In the genomic region with DNA sequence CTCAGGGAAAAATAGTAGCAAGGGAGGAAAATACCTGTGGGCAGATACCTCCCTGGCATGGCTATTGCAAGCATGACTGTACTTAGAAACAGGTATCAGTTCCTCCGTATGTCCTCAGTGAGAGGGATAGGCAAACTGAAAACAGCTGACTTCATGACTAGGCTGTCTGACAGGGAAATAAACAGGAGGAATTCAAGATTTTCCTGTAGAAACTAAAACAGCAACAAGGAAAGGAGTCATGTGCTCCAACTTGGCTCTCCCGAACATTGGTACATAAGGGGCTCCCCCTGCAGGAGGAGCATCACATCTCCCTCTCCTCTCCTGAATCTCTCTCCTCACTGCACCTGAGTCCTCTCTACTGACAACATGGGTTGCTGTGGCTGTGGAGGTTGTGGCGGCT, we compare ENCODE assay signal across 25 mouse cellular contexts. TPM values are rescaled to one million over a fixed set of nuclear protein-coding genes. Genes with fewer than 3 reads are reported as not detected.
A peak's percentile ranks its signal among the peaks of the same experiment; 100 is the strongest.
DNase-seq lines count a peak whose midpoint lies in the region; ATAC-seq and TF ChIP-seq lines count a peak whose summit lies in the region.
"Had no signal": no experiment of that assay in that cellular context is flagged by ENCODE, and none has a peak within 500 bp of the region (broad histone marks: within the 10 kb centered on the region; RNA-seq: fewer than 3 reads in every experiment).

A gene (plus strand): TSS at position 301 of the 400 bp plus-strand sequence.

- no peaks in the 10 kb centered on the region for H3K36me3 ChIP-seq in hindbrain, postnatal 0 days (ENCODE audit: insufficient read depth, low read length)
- no peaks in the 10 kb centered on the region for H3K36me3 ChIP-seq in hindbrain, embryonic 16.5 days (ENCODE audit: control insufficient read depth, insufficient read depth, low read length)
- H3K36me3 ChIP-seq in liver, adult 2 months (ENCODE audit: control insufficient read depth, insufficient read depth, low read length): no peaks in the 10 kb centered on the region
- H3K36me3 ChIP-seq in liver, embryonic 11.5 days (ENCODE audit: control insufficient read depth, insufficient read depth, low read length): no peaks in the 10 kb centered on the region
- no peaks in the 10 kb centered on the region for H3K36me3 ChIP-seq in ES-Bruce4 (ENCODE audit: control insufficient read depth, insufficient read depth, low read length, poor library complexity, severe bottlenecking)
- H3K36me3 ChIP-seq in liver, postnatal 0 days (replicated peaks; ENCODE audit: insufficient read depth, low read length): no peaks in the 10 kb centered on the region
- H3K36me3 ChIP-seq: embryonic facial prominence, embryonic 13.5 days; hindbrain, embryonic 10.5 days had no signal

- no peaks in the 10 kb centered on the region for H3K4me1 ChIP-seq in hindbrain, postnatal 0 days (ENCODE audit: insufficient read depth, low read length)
- no peaks in the 10 kb centered on the region for H3K4me1 ChIP-seq in hindbrain, embryonic 16.5 days (ENCODE audit: control insufficient read depth, insufficient read depth, low read depth, low read length)
- H3K4me1 ChIP-seq in liver, adult 2 months (ENCODE audit: control insufficient read depth, insufficient read depth, low read length): no peaks in the 10 kb centered on the region
- no peaks in the 10 kb centered on the region; the same call in 1 of the 2 replicates for H3K4me1 ChIP-seq in liver, embryonic 11.5 days (replicated peaks; ENCODE audit: control insufficient read depth, insufficient read depth, low read length)
- no peaks in the 10 kb centered on the region for H3K4me1 ChIP-seq in ES-Bruce4 (ENCODE audit: control insufficient read depth, insufficient read depth, low read length)
- H3K4me1 ChIP-seq in liver, postnatal 0 days (ENCODE audit: insufficient read depth): no peaks in the 10 kb centered on the region
- H3K4me1 ChIP-seq: hindbrain, embryonic 10.5 days had no signal

- no peak for DNase-seq in hindbrain, postnatal 0 days (ENCODE audit: low spot score)
- no peak for DNase-seq in liver, adult 2 months (ENCODE audit: extremely low read depth, low read depth, low spot score)
- no peak for DNase-seq in liver, embryonic 11.5 days (ENCODE audit: low spot score)
- no peak for DNase-seq in liver, postnatal 0 days
- no peak for DNase-seq in right cerebral cortex, adult 2 months (ENCODE audit: low spot score in 2 of 2)
- DNase-seq: adrenal gland, postnatal 25 days; B cell, adult 2 months; cerebellum, adult 8-10 months; forebrain, postnatal 0 days; gastrocnemius, postnatal 14 days; kidney, postnatal 14 days; layer of hippocampus, adult 9-11 months; liver, embryonic 13.5 days; midbrain, embryonic 14.5 days; thymus, adult 2 months had no signal

- no peak for ATAC-seq in hindbrain, postnatal 0 days
- no peak for ATAC-seq in hindbrain, embryonic 16.5 days
- ATAC-seq in liver, embryonic 11.5 days (replicated peaks; ENCODE audit: low FRiP score): no peak
- no peak for ATAC-seq in liver, postnatal 0 days
- ATAC-seq in granulocyte monocyte progenitor cell, adult 5-6 weeks (replicated peaks; ENCODE audit: poor library complexity, severe bottlenecking): no peak
- ATAC-seq: activated CD4-positive, CD25-positive, alpha-beta regulatory T cell, adult 4 months; forebrain, postnatal 0 days; inflammation-experienced regulatory T-cells, adult 6 months had no signal

- H3K9me3 ChIP-seq in hindbrain, postnatal 0 days (ENCODE audit: low read length): no peaks in the 10 kb centered on the region
- no peaks in the 10 kb centered on the region for H3K9me3 ChIP-seq in hindbrain, embryonic 16.5 days (ENCODE audit: control insufficient read depth, low read length)
- no peaks in the 10 kb centered on the region for H3K9me3 ChIP-seq in liver, embryonic 11.5 days (ENCODE audit: control insufficient read depth, low read length)
- no peaks in the 10 kb centered on the region for H3K9me3 ChIP-seq in ES-Bruce4 (replicated peaks; ENCODE audit: control insufficient read depth, insufficient read depth, low read length, poor library complexity, severe bottlenecking)
- no peaks in the 10 kb centered on the region for H3K9me3 ChIP-seq in liver, postnatal 0 days (ENCODE audit: low read length)
- H3K9me3 ChIP-seq: embryonic facial prominence, embryonic 13.5 days; hindbrain, embryonic 10.5 days; liver, embryonic 13.5 days had no signal

- no peak for TF ChIP-seq EP300 in ES-Bruce4 (IDR thresholded peaks at IDR 0.05; ENCODE audit: insufficient read depth, low read depth, low read length)
- no peak for TF ChIP-seq EP300 in liver, postnatal 0 days (IDR thresholded peaks at IDR 0.05; ENCODE audit: low read depth)

- H3K27ac ChIP-seq in hindbrain, postnatal 0 days: no peak within 1 kb of the TSS
- no peak within 1 kb of the TSS for H3K27ac ChIP-seq in hindbrain, embryonic 16.5 days (ENCODE audit: low read depth, low read length)
- H3K27ac ChIP-seq in liver, adult 2 months (replicated peaks; ENCODE audit: insufficient read depth, low read depth, low read length): no peak within 1 kb of the TSS
- no peak within 1 kb of the TSS for H3K27ac ChIP-seq in liver, embryonic 11.5 days (ENCODE audit: low read depth, low read length)
- H3K27ac ChIP-seq in ES-Bruce4 (ENCODE audit: insufficient read depth, low read length): no peak within 1 kb of the TSS
- H3K27ac ChIP-seq in liver, postnatal 0 days (ENCODE audit: low read depth): no peak within 1 kb of the TSS
- H3K27ac ChIP-seq: embryonic facial prominence, embryonic 13.5 days; hindbrain, embryonic 10.5 days; liver, embryonic 13.5 days had no signal

- TF ChIP-seq CTCF in hindbrain, postnatal 0 days (IDR thresholded peaks at IDR 0.05; ENCODE audit: low read depth): peak; percentile 14; the same call in 1 of the 2 replicates
- TF ChIP-seq CTCF in liver, adult 2 months (IDR thresholded peaks at IDR 0.05; ENCODE audit: low read depth, low read length): peak; percentile 16; the same call in 1 of the 2 replicates
- peak; percentile 18 for TF ChIP-seq CTCF in ES-Bruce4 (IDR thresholded peaks at IDR 0.05; ENCODE audit: low read depth, low read length)
- TF ChIP-seq CTCF in liver, postnatal 0 days (IDR thresholded peaks at IDR 0.05; ENCODE audit: low read depth): peak; percentile 46

- H3K4me2 ChIP-seq in hindbrain, postnatal 0 days (ENCODE audit: low read depth, low read length): no peak within 1 kb of the TSS
- H3K4me2 ChIP-seq in hindbrain, embryonic 16.5 days (ENCODE audit: low read length): no peak within 1 kb of the TSS
- no peak within 1 kb of the TSS for H3K4me2 ChIP-seq in liver, embryonic 11.5 days
- no peak within 1 kb of the TSS for H3K4me2 ChIP-seq in liver, postnatal 0 days (ENCODE audit: low read depth, low read length)
- H3K4me2 ChIP-seq: embryonic facial prominence, embryonic 13.5 days; liver, embryonic 13.5 days had no signal

- no peaks in the 10 kb centered on the region for H3K79me2 ChIP-seq in liver, adult 2 months (ENCODE audit: control insufficient read depth, insufficient read depth, low read length)

- H3K4me3 ChIP-seq in hindbrain, postnatal 0 days (ENCODE audit: low read length): no peak within 1 kb of the TSS
- no peak within 1 kb of the TSS for H3K4me3 ChIP-seq in hindbrain, embryonic 16.5 days (ENCODE audit: low read length)
- no peak within 1 kb of the TSS for H3K4me3 ChIP-seq in liver, adult 2 months (ENCODE audit: insufficient read depth, low read depth, low read length)
- no peak within 1 kb of the TSS for H3K4me3 ChIP-seq in liver, embryonic 11.5 days (ENCODE audit: low read depth, low read length)
- H3K4me3 ChIP-seq in ES-Bruce4 (ENCODE audit: low read depth, low read length): no peak within 1 kb of the TSS
- H3K4me3 ChIP-seq in liver, postnatal 0 days (ENCODE audit: low read depth, low read length): no peak within 1 kb of the TSS
- H3K4me3 ChIP-seq: embryonic facial prominence, embryonic 13.5 days; hindbrain, embryonic 10.5 days; liver, embryonic 13.5 days had no signal

- 92% methylated on average over 3 of the region's 3 CpGs for WGBS in hindbrain, postnatal 0 days
- 89% methylated on average over 3 of the region's 3 CpGs for WGBS in hindbrain, embryonic 16.5 days
- 77% methylated on average over 3 of the region's 3 CpGs for WGBS in liver, adult 2 months
- WGBS in liver, embryonic 11.5 days: 95% methylated on average over 3 of the region's 3 CpGs
- 83% methylated on average over 3 of the region's 3 CpGs for WGBS in liver, postnatal 0 days (ENCODE audit: insufficient replicate concordance)

- no peak within 1 kb of the TSS for H3K9ac ChIP-seq in hindbrain, postnatal 0 days (replicated peaks; ENCODE audit: low read length)
- no peak within 1 kb of the TSS for H3K9ac ChIP-seq in hindbrain, embryonic 16.5 days (ENCODE audit: low read depth, low read length)
- H3K9ac ChIP-seq in liver, adult 2 months (ENCODE audit: low read depth, low read length): no peak within 1 kb of the TSS
- no peak within 1 kb of the TSS for H3K9ac ChIP-seq in liver, embryonic 11.5 days (ENCODE audit: low read depth, low read length)
- no peak within 1 kb of the TSS for H3K9ac ChIP-seq in ES-Bruce4 (ENCODE audit: low read depth, poor library complexity, severe bottlenecking)
- H3K9ac ChIP-seq in liver, postnatal 0 days (replicated peaks): no peak within 1 kb of the TSS
- H3K9ac ChIP-seq: embryonic facial prominence, embryonic 13.5 days; forebrain, postnatal 0 days; liver, embryonic 13.5 days had no signal

- H3K27me3 ChIP-seq in hindbrain, postnatal 0 days (ENCODE audit: insufficient read depth, low read length): no peaks in the 10 kb centered on the region
- no peaks in the 10 kb centered on the region for H3K27me3 ChIP-seq in hindbrain, embryonic 16.5 days (replicated peaks; ENCODE audit: control insufficient read depth, insufficient read depth, low read length)
- H3K27me3 ChIP-seq in liver, adult 2 months (ENCODE audit: control insufficient read depth, insufficient read depth, low read length): no peaks in the 10 kb centered on the region
- no peaks in the 10 kb centered on the region for H3K27me3 ChIP-seq in liver, embryonic 11.5 days (replicated peaks; ENCODE audit: control insufficient read depth, insufficient read depth, low read length)
- no peaks in the 10 kb centered on the region; the same call in 1 of the 2 replicates for H3K27me3 ChIP-seq in ES-Bruce4 (ENCODE audit: control insufficient read depth, insufficient read depth, low read length, poor library complexity, severe bottlenecking)
- no peaks in the 10 kb centered on the region for H3K27me3 ChIP-seq in liver, postnatal 0 days (ENCODE audit: insufficient read depth, low read length)
- H3K27me3 ChIP-seq: embryonic facial prominence, embryonic 13.5 days; liver, embryonic 13.5 days had no signal

- no peak for TF ChIP-seq POLR2A in liver, adult 2 months (IDR thresholded peaks at IDR 0.05; ENCODE audit: extremely low read depth, insufficient read depth, low read length)
- TF ChIP-seq POLR2A in ES-Bruce4 (IDR thresholded peaks at IDR 0.05; ENCODE audit: insufficient read depth, low read length): no peak

RNA-seq across cellular contexts. Expression of the gene that starts here (rescaled TPM):
- 0.97 TPM in 1 of 2 replicates, not detected in the other for total RNA-seq in hindbrain, postnatal 0 days (2014; rRNA removed)
- not detected in 2 replicates for polyA plus RNA-seq in hindbrain, postnatal 0 days (2015; fragmentation: Nextera tagmentation; extraction: Ambion mirVana)
- polyA plus RNA-seq in hindbrain, embryonic 16.5 days (2015; fragmentation: Nextera tagmentation; extraction: Ambion mirVana): 0.20 TPM in 1 of 2 replicates, not detected in the other
- not detected in 2 replicates for total RNA-seq in liver, adult 2 months (2014; rRNA removed)
- polyA plus RNA-seq in liver, adult 2 months (2012; rRNA removed): 0.18 TPM in 1 of 2 replicates, not detected in the other
- not detected in 2 replicates for polyA plus RNA-seq in liver, embryonic 11.5 days (2014; fragmentation: Nextera tagmentation; extraction: Ambion mirVana)
- polyA plus RNA-seq in ES-Bruce4 (2011; ENCODE audit: insufficient read depth, insufficient read length, low read depth, missing spikeins): 1.1 TPM in 1 of 2 replicates, not detected in the other
- not detected in 2 replicates for polyA plus RNA-seq in liver, postnatal 0 days (2015; fragmentation: Nextera tagmentation; extraction: Ambion mirVana)
- total RNA-seq in granulocyte monocyte progenitor cell, adult 5-6 weeks (2014; fragmentation: Nextera tagmentation): 1.5 TPM in 1 of 2 replicates, not detected in the other
- not detected in 2 replicates for total RNA-seq in granulocyte monocyte progenitor cell, adult 5-6 weeks (2017)
- total RNA-seq: forebrain, postnatal 0 days; gastrocnemius, postnatal 14 days; heart, adult 8-10 months; megakaryocyte progenitor cell, adult 5-6 weeks had no signal
- polyA plus RNA-seq: forebrain, postnatal 0 days; heart, embryonic 16.5 days; hindbrain, embryonic 10.5 days had no signal
